ENCODE assay signal across 27 mouse cellular contexts in genomic region chr2:9577868-9578267, GRCm38 (mm10).
DNase-seq lines count a peak whose midpoint lies in the region; ATAC-seq lines count a peak whose summit lies in the region.
"Had no signal": no experiment of that assay in that cellular context is flagged by ENCODE, and none has a peak within 500 bp of the region (broad histone marks: within the 10 kb centered on the region; RNA-seq: fewer than 3 reads in every experiment).

No protein-coding gene starts in this region.

- peak; percentile 33; the same call in 1 of the 2 replicates for ATAC-seq in neural tube, embryonic 11.5 days (ENCODE audit: insufficient read depth, low FRiP score, low TSS enrichment)
- ATAC-seq: forebrain, embryonic 16.5 days; intestine, embryonic 16.5 days; midbrain, embryonic 16.5 days had no signal

- no peak overlapping the region for H3K4me3 ChIP-seq in neural tube, embryonic 11.5 days (ENCODE audit: low read depth, low read length)
- no peak overlapping the region for H3K4me3 ChIP-seq in heart, embryonic 10.5 days
- H3K4me3 ChIP-seq: erythroblast, embryonic 14.5 days; hindbrain, embryonic 10.5 days; hindbrain, embryonic 15.5 days; limb, embryonic 10.5 days; limb, embryonic 15.5 days; midbrain, embryonic 10.5 days had no signal

- H3K27me3 ChIP-seq in neural tube, embryonic 11.5 days (ENCODE audit: control insufficient read depth, insufficient read depth, low read length): no peaks in the 10 kb centered on the region
- no peaks in the 10 kb centered on the region for H3K27me3 ChIP-seq in heart, embryonic 10.5 days (ENCODE audit: insufficient read depth, poor library complexity, severe bottlenecking)
- H3K27me3 ChIP-seq: hindbrain, embryonic 15.5 days; limb, embryonic 15.5 days had no signal

- no peak overlapping the region for H3K4me2 ChIP-seq in neural tube, embryonic 11.5 days (ENCODE audit: low read depth)
- H3K4me2 ChIP-seq: hindbrain, embryonic 15.5 days; limb, embryonic 15.5 days had no signal

- no peak overlapping the region for H3K9ac ChIP-seq in neural tube, embryonic 11.5 days (ENCODE audit: low read length)
- H3K9ac ChIP-seq: hindbrain, embryonic 15.5 days; limb, embryonic 15.5 days; liver, embryonic 14.5 days had no signal

- 77% methylated on average over 4 of the region's 4 CpGs for WGBS in neural tube, embryonic 11.5 days
- WGBS in heart, embryonic 10.5 days: 85% methylated on average over 4 of the region's 4 CpGs

- H3K27ac ChIP-seq in neural tube, embryonic 11.5 days (ENCODE audit: low read depth, low read length): no peak overlapping the region
- no peak overlapping the region for H3K27ac ChIP-seq in heart, embryonic 10.5 days
- H3K27ac ChIP-seq: hindbrain, embryonic 10.5 days; hindbrain, embryonic 15.5 days; limb, embryonic 10.5 days; limb, embryonic 15.5 days; liver, embryonic 14.5 days; macrophage; midbrain, embryonic 10.5 days had no signal

- no peaks in the 10 kb centered on the region for H3K36me3 ChIP-seq in neural tube, embryonic 11.5 days (ENCODE audit: control insufficient read depth, insufficient read depth, low read length)
- no peaks in the 10 kb centered on the region for H3K36me3 ChIP-seq in heart, embryonic 10.5 days
- H3K36me3 ChIP-seq: hindbrain, embryonic 10.5 days; hindbrain, embryonic 15.5 days; limb, embryonic 10.5 days; limb, embryonic 15.5 days; midbrain, embryonic 10.5 days had no signal

- H3K9me3 ChIP-seq in neural tube, embryonic 11.5 days (ENCODE audit: control insufficient read depth, low read length): no peaks in the 10 kb centered on the region
- H3K9me3 ChIP-seq in heart, embryonic 10.5 days: no peaks in the 10 kb centered on the region
- H3K9me3 ChIP-seq: hindbrain, embryonic 10.5 days; hindbrain, embryonic 15.5 days; limb, embryonic 10.5 days; limb, embryonic 15.5 days; midbrain, embryonic 10.5 days had no signal

- no peaks in the 10 kb centered on the region for H3K4me1 ChIP-seq in neural tube, embryonic 11.5 days (ENCODE audit: control insufficient read depth, insufficient read depth, low read length)
- H3K4me1 ChIP-seq in heart, embryonic 10.5 days: no peaks in the 10 kb centered on the region
- H3K4me1 ChIP-seq: hindbrain, embryonic 15.5 days; limb, embryonic 15.5 days; midbrain, embryonic 10.5 days had no signal

- peak; percentile 28 for DNase-seq in embryo, embryonic 10.5 days (ENCODE audit: low spot score)
- DNase-seq in embryo, embryonic 9.5 days (ENCODE audit: extremely low spot score): no peak
- DNase-seq in neural tube, embryonic 11.5 days (ENCODE audit: low spot score): no peak
- no peak for DNase-seq in neural tube, embryonic 10.5 days (ENCODE audit: extremely low spot score, low spot score)
- peak; percentile 84 for DNase-seq in induced T-regulatory cell, adult 2 months (ENCODE audit: low read depth)
- DNase-seq in right cerebral cortex, postnatal 14 days: no peak
- DNase-seq in heart, embryonic 10.5 days (ENCODE audit: low spot score): no peak
- DNase-seq: adrenal gland, adult 8-10 months; cerebellum, adult 8-10 months; cerebellum, postnatal 25 days; heart, postnatal 14 days; layer of hippocampus, postnatal 36 days; lung, adult 2 months; lung, postnatal 10 days; spleen, adult 18-20 months; thymus, postnatal 14 days had no signal

Comparison
In these comparisons a context has a peak if more than half of its experiments do, and no peak if none do; other contexts are left out.
1. DNase-seq: peak in embryo, embryonic 10.5 days (single experiment) and induced T-regulatory cell, adult 2 months (single experiment); none in embryo, embryonic 9.5 days (single experiment), neural tube, embryonic 11.5 days (single experiment), neural tube, embryonic 10.5 days (single experiment), right cerebral cortex, postnatal 14 days (single experiment) and heart, embryonic 10.5 days (single experiment).